Mouse (Mus musculus) forebrain, embryonic 13.5 days (tissue): ENCODE results near the gene Stambp. TPM values are rescaled to one million over a fixed set of nuclear protein-coding genes. Genes with fewer than 3 reads are reported as not detected.
"Not testable (repeated sequence)": the region's sequence is repeated elsewhere in the genome, so short reads cannot be mapped to it uniquely, and the experiment has no call there.

ENCODE experiments used
- ATAC-seq: fragments of 200-750 bp; cut with Nextera tagmentation; 2 replicates; pipeline ENCODE4 v1.8.0; 2017
- H3K27ac ChIP-seq: fragments of 300-500 bp; sonication (generic); 2 replicates; pipeline ENCODE4 v1.5.1; 2015; ENCODE audit warnings: inconsistent platforms, mild to moderate bottlenecking, moderate library complexity
- H3K27me3 ChIP-seq: fragments of 300-500 bp; sonication (generic); 2 replicates; pipeline ENCODE4 v1.6.1; 2015; ENCODE audit warnings: mild to moderate bottlenecking, inconsistent platforms
- H3K36me3 ChIP-seq: fragments of 300-500 bp; sonication (generic); 2 replicates; pipeline ENCODE4 v1.6.1; 2015; ENCODE audit warnings: mild to moderate bottlenecking, inconsistent platforms; ENCODE audit not compliant: poor library complexity, severe bottlenecking
- H3K4me1 ChIP-seq: fragments of 300-500 bp; sonication (generic); 2 replicates; pipeline ENCODE4 v1.6.1; 2015; ENCODE audit warnings: inconsistent platforms
- H3K4me2 ChIP-seq: fragments of 300-500 bp; sonication (generic); 2 replicates; pipeline ENCODE4 v1.6.1; 2015; ENCODE audit warnings: inconsistent platforms, mild to moderate bottlenecking, moderate library complexity
- H3K4me3 ChIP-seq: fragments of 300-500 bp; sonication (generic); 2 replicates; pipeline ENCODE4 v1.5.1; 2015; ENCODE audit warnings: mild to moderate bottlenecking, inconsistent platforms
- H3K9ac ChIP-seq: fragments of 300-500 bp; sonication (generic); 2 replicates; pipeline ENCODE4 v1.6.1; 2015; ENCODE audit warnings: mild to moderate bottlenecking, inconsistent platforms
- H3K9me3 ChIP-seq: fragments of 300-500 bp; sonication (generic); replicated peaks from 2 replicates; pipeline ENCODE4 v1.6.1; 2016; ENCODE audit warnings: inconsistent platforms
- WGBS: fragments of 180-500 bp; shearing (Covaris S2); methylation state at CpG from one replicate; pipeline ENCODE4 v1.1.7; 2015; 5-methylcytosine and 5-hydroxymethylcytosine counted together
- polyA plus RNA-seq: library from polyadenylated mRNA; unstranded; fragments of >200 nt; fragmentation: Nextera tagmentation; extraction: Ambion mirVana; gene quantifications from 2 replicates; pipeline ENCODE4 v1.2.1, GENCODE M21; 2015

Gene Stambp
- polyA plus RNA-seq, 1 experiment from 2014 or later = 37.2 TPM

DNA sequence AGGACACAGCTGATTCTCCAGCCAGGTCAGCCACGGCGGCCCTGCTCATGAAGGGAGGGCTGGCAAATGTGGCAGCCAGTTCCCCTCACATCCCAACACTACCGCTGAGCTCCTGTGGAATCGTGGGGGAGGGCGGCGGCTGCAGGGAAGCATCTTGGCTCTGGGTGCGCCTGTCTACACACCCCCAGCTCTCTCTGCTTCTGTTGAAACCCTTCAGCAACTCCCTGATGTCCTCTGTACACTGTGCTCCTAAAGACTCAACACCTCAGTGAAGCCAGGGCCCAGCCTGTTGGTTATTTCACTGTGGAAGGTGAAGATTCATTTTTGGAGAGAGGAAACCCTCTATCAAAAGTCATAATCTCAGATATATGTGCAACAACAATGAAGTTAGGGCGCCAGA, 19.5 kb upstream of the Stambp start:
- Histone ChIP-seq H3K27me3 (0 out of 2 replicates have a peak, but pooled peaks cover 6% of the 10 kb centered on the region), H3K36me3 (no peaks in the 10 kb centered on the region), H3K4me3 (no peak overlapping the region), H3K9me3 (no peaks in the 10 kb centered on the region), H3K9ac (no peak overlapping the region), H3K27ac (no peak overlapping the region), H3K4me2 (no peak overlapping the region), H3K4me1 (no peaks in the 10 kb centered on the region)
- WGBS = 86% methylated on average over 8 of the region's 8 CpGs
- ATAC-seq = no peak

DNA sequence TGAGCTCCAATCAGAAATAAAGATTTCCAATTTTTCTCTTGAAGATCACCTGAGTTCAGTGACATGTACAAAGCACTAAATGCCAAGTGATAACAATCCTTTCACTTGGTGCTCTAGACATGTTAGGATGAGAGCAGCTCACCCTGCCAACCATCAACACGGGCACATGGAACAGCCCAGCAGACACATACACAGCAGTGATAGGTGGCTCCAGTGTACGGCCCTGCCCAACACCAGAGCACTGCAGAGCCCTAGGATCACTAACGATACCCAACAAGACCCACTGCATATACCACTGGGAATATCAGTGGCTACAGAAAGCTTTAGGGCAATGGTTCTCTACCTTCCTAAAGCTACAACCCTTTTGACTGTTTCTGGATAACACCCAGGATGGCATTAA, 17.8 kb upstream of the Stambp start:
- Histone ChIP-seq H3K9me3 (no peaks in the 10 kb centered on the region), H3K9ac (no peak overlapping the region), H3K4me2 (no peak overlapping the region), H3K36me3 (no peaks in the 10 kb centered on the region), H3K4me3 (no peak overlapping the region), H3K4me1 (no peaks in the 10 kb centered on the region), H3K27ac (no peak overlapping the region), H3K27me3 (0 out of 2 replicates have a peak, but pooled peaks cover 6% of the 10 kb centered on the region)
- WGBS = 85% methylated on average over 3 of the region's 3 CpGs
- no peak for ATAC-seq

DNA sequence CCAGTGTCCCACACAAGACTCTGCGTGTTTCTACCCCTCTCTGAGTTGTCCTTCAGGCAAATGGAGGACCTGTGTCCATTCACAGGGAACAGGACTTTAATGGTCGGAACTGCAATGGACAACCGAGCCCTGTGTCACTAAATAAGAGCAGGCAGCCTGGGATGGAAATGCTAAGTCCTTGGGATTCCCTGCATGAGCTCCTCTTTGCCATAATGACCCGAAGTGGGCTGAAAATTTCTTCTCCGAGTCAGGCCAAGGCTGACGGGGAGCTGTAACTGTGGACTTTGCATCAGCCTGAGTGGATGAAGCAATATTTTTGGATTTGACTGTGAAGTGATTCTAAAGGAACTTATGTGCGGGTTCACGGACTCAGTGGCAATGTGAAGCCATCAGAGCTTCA, 14.7 kb upstream of the Stambp start:
- not testable (repeated sequence) for ATAC-seq, H3K36me3 ChIP-seq, H3K27me3 ChIP-seq, H3K9ac ChIP-seq, H3K9me3 ChIP-seq, H3K4me2 ChIP-seq, H3K4me1 ChIP-seq, H3K4me3 ChIP-seq, H3K27ac ChIP-seq
- 82% methylated on average over 8 of the region's 8 CpGs for WGBS

DNA sequence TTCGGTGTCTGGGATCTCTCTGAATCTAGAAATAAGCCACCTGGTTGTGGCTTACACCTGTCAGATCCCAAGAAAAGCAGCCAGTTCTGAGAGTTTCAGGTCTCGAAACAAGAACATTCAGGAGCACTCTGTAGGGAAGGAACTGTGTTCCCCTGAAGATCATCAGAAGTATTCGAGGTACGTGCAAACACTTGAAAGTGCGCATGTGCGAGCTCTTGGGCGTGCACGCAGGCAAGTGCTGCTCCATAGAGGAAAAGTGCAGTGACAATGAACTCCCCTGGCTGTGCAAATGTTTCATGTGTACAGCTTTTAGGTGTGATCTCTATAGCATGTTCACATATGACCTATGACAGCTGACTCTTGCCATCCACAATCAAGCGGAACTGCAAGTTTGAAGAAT, 12.8 kb upstream of the Stambp start:
- not testable (repeated sequence) for H3K4me1 ChIP-seq, H3K36me3 ChIP-seq, H3K9me3 ChIP-seq, H3K27ac ChIP-seq, ATAC-seq, H3K4me3 ChIP-seq, H3K4me2 ChIP-seq, H3K9ac ChIP-seq
- 92% methylated on average over 9 of the region's 9 CpGs for WGBS
- H3K27me3 ChIP-seq = peaks cover 12% of the 10 kb centered on the region

DNA sequence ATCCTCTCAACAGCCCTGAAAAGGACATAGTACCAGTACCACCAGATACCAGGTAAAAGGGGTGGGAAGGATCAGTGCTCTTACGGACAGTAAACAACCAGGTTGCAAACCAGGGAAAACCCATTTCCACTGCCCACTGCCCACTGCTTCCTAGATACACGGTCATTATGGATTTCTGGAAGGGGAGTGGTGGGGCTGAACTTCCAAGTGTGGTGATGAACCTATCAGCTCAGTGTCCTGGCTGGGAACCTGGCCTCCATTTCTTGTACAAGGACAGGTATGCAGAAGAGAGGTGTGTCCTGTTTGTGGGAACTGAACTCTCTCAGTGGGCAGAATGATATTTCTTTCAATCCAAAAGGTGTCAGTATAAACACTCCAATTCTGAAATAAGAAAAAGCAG, 11.1 kb upstream of the Stambp start:
- WGBS = 75% methylated on average over 2 of the region's 2 CpGs
- Histone ChIP-seq H3K36me3 (no peaks in the 10 kb centered on the region), H3K9me3 (no peaks in the 10 kb centered on the region), H3K27ac (no peak overlapping the region), H3K9ac (no peak overlapping the region), H3K4me1 (no peaks in the 10 kb centered on the region), H3K4me3 (no peak overlapping the region), H3K27me3 (peaks cover 16% of the 10 kb centered on the region), H3K4me2 (no peak overlapping the region)
- no peak for ATAC-seq

DNA sequence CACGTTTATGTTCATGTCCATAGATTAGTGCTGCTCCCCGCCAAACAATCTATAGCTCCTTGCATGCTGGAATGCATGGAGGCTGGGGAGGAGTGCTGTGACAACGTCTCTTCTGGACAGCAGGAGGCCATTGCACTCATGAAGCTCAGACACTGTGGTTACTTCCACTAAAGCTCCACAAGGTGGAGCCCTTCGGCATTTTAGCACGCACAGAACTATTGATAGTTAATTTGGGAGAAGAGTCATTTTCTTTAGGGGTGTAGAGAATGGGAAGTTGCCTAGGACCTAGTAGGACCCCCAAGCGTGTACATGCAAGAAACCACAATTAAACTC, 10.4 kb upstream of the Stambp start:
- Histone ChIP-seq H3K9ac (no peak overlapping the region), H3K4me1 (no peaks in the 10 kb centered on the region), H3K4me2 (peak overlapping the region; percentile 23), H3K27ac (no peak overlapping the region), H3K4me3 (no peak overlapping the region), H3K27me3 (peaks cover 20% of the 10 kb centered on the region), H3K36me3 (no peaks in the 10 kb centered on the region), H3K9me3 (no peaks in the 10 kb centered on the region)
- ATAC-seq = peak; percentile 75
- WGBS = 1% methylated on average over 6 of the region's 6 CpGs

DNA sequence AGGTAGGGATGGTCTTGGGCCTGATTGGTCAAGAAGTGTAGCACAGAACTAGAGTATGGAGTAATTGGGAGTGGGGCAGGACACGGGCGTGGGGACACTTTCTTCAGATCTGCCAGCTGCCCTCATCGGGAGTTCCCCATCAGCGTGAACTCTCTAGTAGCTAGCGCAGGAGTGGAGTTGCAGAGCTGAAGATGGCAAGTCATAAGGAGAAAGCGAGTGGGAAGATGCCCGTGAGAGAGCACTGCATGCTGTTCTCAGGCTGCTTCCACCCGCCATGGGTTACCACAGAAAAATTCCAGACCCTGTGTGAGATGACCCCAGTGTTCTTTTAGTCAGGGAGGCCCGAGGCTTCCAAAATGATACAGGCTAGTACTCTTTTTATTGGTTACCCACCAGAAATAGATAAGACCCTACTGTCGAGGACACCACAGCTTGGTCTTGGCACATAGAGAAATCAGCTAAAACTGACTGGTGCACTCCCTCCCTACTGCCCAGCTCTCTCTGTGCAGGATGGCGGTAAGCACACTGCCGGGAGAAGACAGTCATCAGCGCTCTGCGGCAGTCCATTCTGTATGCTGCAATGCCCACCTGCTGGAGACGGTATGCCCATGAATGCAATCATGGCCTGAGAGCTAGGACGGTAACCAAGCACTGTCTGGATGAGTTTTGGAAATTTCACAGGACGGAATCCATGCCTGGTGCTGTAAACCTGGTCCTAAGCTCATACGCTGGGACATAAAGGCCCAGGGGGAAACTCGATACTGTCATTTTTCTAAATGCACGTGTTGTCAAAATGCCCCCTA, 9.8 kb upstream of the Stambp start:
- Histone ChIP-seq H3K4me2 (peak overlapping the region; percentile 23), H3K4me3 (no peak overlapping the region), H3K27ac (no peak overlapping the region), H3K4me1 (no peaks in the 10 kb centered on the region), H3K36me3 (no peaks in the 10 kb centered on the region), H3K27me3 (peaks cover 20% of the 10 kb centered on the region), H3K9ac (no peak overlapping the region), H3K9me3 (no peaks in the 10 kb centered on the region)
- 39% methylated on average over 20 of the region's 20 CpGs for WGBS
- ATAC-seq = no peak

DNA sequence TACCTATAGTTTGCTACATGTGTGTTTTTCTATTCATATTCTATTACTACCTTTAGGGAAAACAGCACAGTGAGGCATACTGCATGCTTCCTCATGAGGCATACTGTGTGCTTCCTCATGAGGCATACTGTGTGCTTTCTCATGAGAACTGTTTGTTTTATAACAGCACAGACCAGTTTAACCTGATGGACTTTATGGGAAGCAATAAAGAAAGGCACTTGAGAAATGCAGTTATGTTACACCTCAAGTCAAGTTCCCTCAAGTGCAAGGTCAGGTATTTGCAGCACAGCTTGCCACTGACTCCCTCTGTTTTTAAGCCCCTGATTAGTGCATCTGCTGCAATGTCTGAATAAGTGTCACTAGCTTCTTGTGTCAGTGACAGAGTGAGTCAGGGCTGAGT, 5.0 kb upstream of the Stambp start:
- no peaks in the 10 kb centered on the region for H3K36me3 ChIP-seq
- no peak for ATAC-seq
- H3K4me3 ChIP-seq = no peak overlapping the region
- no peak overlapping the region for H3K4me2 ChIP-seq
- H3K9me3 ChIP-seq = no peaks in the 10 kb centered on the region
- no peak overlapping the region for H3K27ac ChIP-seq
- peaks cover 4% of the 10 kb centered on the region; the same call in 1 of the 2 replicates for H3K4me1 ChIP-seq
- peaks cover 21% of the 10 kb centered on the region for H3K27me3 ChIP-seq
- no peak overlapping the region for H3K9ac ChIP-seq

DNA sequence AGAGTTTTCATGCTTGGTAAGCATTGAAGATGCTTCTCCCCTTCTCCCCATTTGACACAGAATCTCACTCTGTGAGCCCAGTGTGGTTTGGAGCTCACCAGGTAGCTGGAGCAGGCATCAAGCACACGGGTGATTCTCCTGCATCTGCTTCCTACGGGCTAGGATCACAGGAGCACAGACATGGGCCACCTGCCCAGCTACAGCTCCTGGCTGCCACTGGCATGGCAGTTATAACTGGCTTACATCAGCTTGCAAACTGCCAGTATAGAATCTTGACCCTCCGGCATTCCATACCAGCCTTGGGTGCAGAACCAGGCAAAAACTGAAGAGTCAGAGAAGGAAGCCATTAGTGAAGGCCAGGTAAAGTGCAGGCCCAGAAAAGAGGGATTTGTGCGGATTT, 3.1 kb upstream of the Stambp start:
- Histone ChIP-seq H3K27me3 (peaks cover 13% of the 10 kb centered on the region), H3K9ac (no peak overlapping the region), H3K27ac (no peak overlapping the region), H3K36me3 (no peaks in the 10 kb centered on the region), H3K4me1 (peaks cover 16% of the 10 kb centered on the region), H3K9me3 (no peaks in the 10 kb centered on the region), H3K4me2 (no peak overlapping the region), H3K4me3 (no peak overlapping the region)
- no peak for ATAC-seq
- 80% methylated on average over 4 of the region's 4 CpGs for whole genome bisulfite sequencing

DNA sequence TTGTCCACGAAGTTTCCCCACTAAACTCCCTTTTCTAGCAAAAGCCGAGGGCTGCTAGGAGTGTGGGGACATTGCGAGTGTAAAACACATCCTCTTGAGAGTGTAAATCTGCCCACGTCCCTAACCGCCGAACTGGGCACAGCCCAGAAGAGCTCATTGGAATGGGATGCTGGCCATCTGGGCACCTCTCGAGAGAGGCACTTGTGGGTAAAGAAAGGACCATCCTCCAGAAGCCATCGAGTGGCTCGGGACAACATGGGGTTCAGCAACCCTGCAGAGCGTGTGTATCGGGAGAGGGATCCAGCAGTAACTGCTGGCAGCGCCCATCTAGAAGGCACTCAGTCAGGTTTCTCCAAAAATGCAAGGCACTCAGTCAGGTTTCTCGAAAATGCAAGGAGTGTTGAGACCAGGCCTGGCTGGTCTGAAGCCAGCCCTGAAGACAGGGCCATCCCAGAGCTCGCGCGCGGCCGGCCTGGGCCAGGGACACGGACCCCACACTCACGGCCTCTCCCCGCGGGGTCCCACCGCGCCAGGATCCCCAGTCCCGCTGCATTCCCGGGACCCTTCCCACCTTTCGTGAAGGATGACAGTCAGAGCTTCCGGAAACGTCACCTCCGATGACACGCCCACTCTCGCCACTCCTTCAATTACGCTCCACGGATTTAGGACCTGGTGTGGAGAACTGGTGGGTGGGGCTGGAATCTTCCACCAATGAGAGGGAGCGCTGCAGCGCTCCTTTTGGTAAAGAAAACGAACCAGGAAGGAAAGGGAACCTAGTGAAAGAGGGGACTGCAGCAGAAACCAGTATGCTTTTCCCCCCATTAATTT, 475 bp downstream of the Stambp start:
- 6% methylated on average over 37 of the region's 37 CpGs for WGBS
- Histone ChIP-seq H3K4me3 (peak overlapping the region; percentile 82), H3K4me1 (peaks cover 16% of the 10 kb centered on the region), H3K36me3 (peaks cover 22% of the 10 kb centered on the region), H3K27ac (peak overlapping the region; percentile 85), H3K9me3 (no peaks in the 10 kb centered on the region), H3K4me2 (peak overlapping the region; percentile 91), H3K27me3 (0 out of 2 replicates have a peak, but pooled peaks cover 5% of the 10 kb centered on the region), H3K9ac (peak overlapping the region; percentile 87)
- ATAC-seq = peak; percentile 99

DNA sequence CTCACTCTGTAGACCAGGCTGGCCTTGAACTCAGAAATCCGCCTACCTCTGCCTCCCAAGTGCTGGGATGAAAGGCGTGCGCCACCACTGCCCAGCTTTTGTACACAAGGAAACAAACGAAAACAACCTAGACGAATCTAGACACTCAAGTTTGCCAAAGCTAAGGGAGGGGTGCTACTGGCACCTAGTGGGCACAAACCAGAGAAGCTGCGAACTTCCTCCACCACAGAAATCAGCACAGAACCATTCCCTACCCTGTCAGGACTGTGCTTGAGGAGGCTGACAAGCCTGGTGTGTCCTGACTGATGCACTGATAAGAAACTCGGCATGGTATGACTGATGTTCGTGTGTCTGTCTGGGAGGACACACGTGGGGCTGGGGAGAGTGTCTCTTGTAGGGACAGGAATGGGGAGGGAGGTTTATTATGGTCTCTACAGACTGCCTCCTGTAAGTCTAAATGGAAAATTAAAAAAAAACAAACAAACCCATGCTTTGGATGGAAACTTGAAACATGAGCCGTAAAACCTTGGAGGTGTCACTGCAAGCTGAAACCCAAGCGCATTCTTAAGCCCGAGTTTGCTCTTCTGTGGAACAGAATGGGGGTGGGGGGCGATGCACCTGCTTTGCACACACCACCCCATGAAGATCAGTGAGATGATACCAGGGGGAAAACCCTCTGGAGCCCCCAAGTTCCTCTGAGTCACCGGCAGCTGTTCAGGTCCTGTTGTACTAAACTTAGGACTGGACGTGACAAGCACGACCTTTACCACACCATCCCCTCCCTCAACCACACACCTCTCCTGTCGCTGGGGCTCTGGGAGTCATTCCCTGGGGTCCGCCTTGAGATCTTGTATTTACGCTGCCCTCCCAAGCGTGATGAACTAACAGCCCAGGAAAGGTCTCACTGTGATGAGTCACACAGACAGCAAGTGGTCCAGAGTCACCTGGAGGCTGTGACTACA, 3.3 kb downstream of the Stambp start:
- no peak overlapping the region for H3K9ac ChIP-seq
- no peak overlapping the region for H3K27ac ChIP-seq
- 0 out of 2 replicates have a peak, but pooled peaks cover 5% of the 10 kb centered on the region for H3K27me3 ChIP-seq
- no peak for ATAC-seq
- H3K9me3 ChIP-seq = no peaks in the 10 kb centered on the region
- H3K4me1 ChIP-seq = peaks cover 16% of the 10 kb centered on the region
- no peak overlapping the region for H3K4me3 ChIP-seq
- H3K4me2 ChIP-seq = no peak overlapping the region
- WGBS = 76% methylated on average over 20 of the region's 20 CpGs
- peaks cover 31% of the 10 kb centered on the region for H3K36me3 ChIP-seq

DNA sequence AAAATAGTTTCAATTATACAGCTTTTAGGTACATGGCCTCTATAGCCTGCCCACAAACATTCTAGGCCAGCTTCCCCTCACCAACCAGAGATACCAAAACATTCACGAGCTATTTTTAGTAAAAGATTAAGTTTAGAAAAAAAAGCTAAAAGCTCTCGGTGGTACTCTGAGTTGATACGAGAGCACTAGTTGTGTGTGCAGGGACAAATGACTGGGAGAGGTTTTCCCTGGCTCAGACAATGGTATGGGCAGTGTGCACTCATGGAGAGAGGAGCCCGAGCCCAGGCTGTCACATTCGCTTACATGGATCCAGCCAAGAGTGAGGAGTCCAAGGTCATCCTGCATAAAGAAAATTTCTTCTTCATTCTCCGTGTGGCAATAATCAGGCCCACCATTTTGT, 16.6 kb downstream of the Stambp start:
- 87% methylated on average over 6 of the region's 6 CpGs for WGBS
- Histone ChIP-seq H3K4me3 (no peak overlapping the region), H3K27ac (no peak overlapping the region), H3K27me3 (no peaks in the 10 kb centered on the region), H3K4me2 (no peak overlapping the region), H3K36me3 (peaks cover 75% of the 10 kb centered on the region), H3K9me3 (no peaks in the 10 kb centered on the region), H3K9ac (no peak overlapping the region), H3K4me1 (no peaks in the 10 kb centered on the region)
- no peak for ATAC-seq
